Comparison of ENCODE assay signal across 21 mouse cellular contexts in the genomic region with DNA sequence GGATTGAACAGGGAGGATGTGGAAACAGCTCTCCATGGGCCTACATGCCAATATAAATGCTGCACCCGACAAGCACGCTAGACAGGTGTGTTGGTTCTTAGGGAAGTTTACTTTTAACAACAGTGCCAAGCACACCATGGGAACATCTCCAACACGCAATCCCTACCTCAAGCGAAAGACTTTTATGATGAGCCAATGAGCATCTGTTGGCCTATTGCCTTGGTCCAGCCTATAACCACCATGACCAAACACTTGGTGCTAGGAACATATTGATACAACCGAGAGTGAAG. TPM values are rescaled to one million over a fixed set of nuclear protein-coding genes. Genes with fewer than 3 reads are reported as not detected.
DNase-seq lines count a peak whose midpoint lies in the region; ATAC-seq lines count a peak whose summit lies in the region.
"Had no signal": no experiment of that assay in that cellular context is flagged by ENCODE, and none has a peak within 500 bp of the region (broad histone marks: within the 10 kb centered on the region; RNA-seq: fewer than 3 reads in every experiment).

No protein-coding gene starts in this region.

- no peak for DNase-seq in kidney, postnatal 4 days
- no peak for DNase-seq in limb, embryonic 10.5 days (ENCODE audit: low spot score)
- no peak for DNase-seq in lung, postnatal 10 days
- peak; percentile 97 for DNase-seq in gonadal fat pad, adult 2 months (ENCODE audit: low read depth)
- no peak for DNase-seq in yolk sac, embryonic 10.5 days (ENCODE audit: low spot score)
- DNase-seq: B cell, adult 2 months; gastrocnemius, postnatal 25 days; heart, adult 2 months had no signal

- WGBS in kidney, embryonic 15.5 days: 93% methylated on average over 5 of the region's 5 CpGs
- WGBS in limb, embryonic 15.5 days: 74% methylated on average over 5 of the region's 5 CpGs
- 95% methylated on average over 5 of the region's 5 CpGs for WGBS in limb, embryonic 10.5 days
- WGBS in lung, embryonic 16.5 days: 55% methylated on average over 5 of the region's 5 CpGs

- no peaks in the 10 kb centered on the region for H3K36me3 ChIP-seq in kidney, embryonic 15.5 days
- H3K36me3 ChIP-seq in limb, embryonic 15.5 days: no peaks in the 10 kb centered on the region
- no peaks in the 10 kb centered on the region for H3K36me3 ChIP-seq in limb, embryonic 10.5 days
- H3K36me3 ChIP-seq in lung, embryonic 16.5 days (ENCODE audit: control insufficient read depth, insufficient read depth, low read length): no peaks in the 10 kb centered on the region
- H3K36me3 ChIP-seq: G1E; heart, embryonic 10.5 days; heart, embryonic 15.5 days; hindbrain, embryonic 10.5 days; hindbrain, embryonic 13.5 days had no signal

- H3K4me2 ChIP-seq in kidney, embryonic 15.5 days: no peak overlapping the region
- H3K4me2 ChIP-seq in limb, embryonic 15.5 days: no peak overlapping the region
- H3K4me2 ChIP-seq in lung, embryonic 16.5 days (ENCODE audit: low read depth, low read length): no peak overlapping the region
- H3K4me2 ChIP-seq: heart, embryonic 15.5 days; hindbrain, embryonic 13.5 days had no signal

- H3K4me1 ChIP-seq in kidney, embryonic 15.5 days: peaks cover 24% of the 10 kb centered on the region
- 0 out of 2 replicates have a peak, but pooled peaks cover 3% of the 10 kb centered on the region for H3K4me1 ChIP-seq in limb, embryonic 15.5 days
- peaks cover 7% of the 10 kb centered on the region; the same call in 1 of the 2 replicates for H3K4me1 ChIP-seq in limb, embryonic 10.5 days
- peaks cover 7% of the 10 kb centered on the region for H3K4me1 ChIP-seq in lung, embryonic 16.5 days (replicated peaks; ENCODE audit: control insufficient read depth, insufficient read depth, low read length)
- H3K4me1 ChIP-seq: heart, embryonic 10.5 days; hindbrain, embryonic 10.5 days; hindbrain, embryonic 13.5 days had no signal

- no peaks in the 10 kb centered on the region for H3K27me3 ChIP-seq in kidney, embryonic 15.5 days
- H3K27me3 ChIP-seq in limb, embryonic 15.5 days: no peaks in the 10 kb centered on the region
- H3K27me3 ChIP-seq in limb, embryonic 10.5 days (ENCODE audit: low read depth, poor library complexity, severe bottlenecking): no peaks in the 10 kb centered on the region
- H3K27me3 ChIP-seq in lung, embryonic 16.5 days (ENCODE audit: control insufficient read depth, insufficient read depth, low read depth, low read length): no peaks in the 10 kb centered on the region
- H3K27me3 ChIP-seq: CH12.LX; heart, embryonic 15.5 days; hindbrain, embryonic 13.5 days; Patski had no signal

- H3K9me3 ChIP-seq in kidney, embryonic 15.5 days (replicated peaks): no peaks in the 10 kb centered on the region
- H3K9me3 ChIP-seq in limb, embryonic 15.5 days: no peaks in the 10 kb centered on the region
- no peaks in the 10 kb centered on the region for H3K9me3 ChIP-seq in limb, embryonic 10.5 days (replicated peaks)
- H3K9me3 ChIP-seq in lung, embryonic 16.5 days (ENCODE audit: control insufficient read depth, low read length): no peaks in the 10 kb centered on the region
- H3K9me3 ChIP-seq: G1E; heart, embryonic 10.5 days; heart, embryonic 15.5 days; hindbrain, embryonic 10.5 days; hindbrain, embryonic 13.5 days had no signal

- no peak overlapping the region for H3K4me3 ChIP-seq in kidney, embryonic 15.5 days (replicated peaks)
- no peak overlapping the region for H3K4me3 ChIP-seq in limb, embryonic 15.5 days
- no peak overlapping the region for H3K4me3 ChIP-seq in limb, embryonic 10.5 days
- H3K4me3 ChIP-seq in lung, embryonic 16.5 days (ENCODE audit: low read length): no peak overlapping the region
- H3K4me3 ChIP-seq: heart, adult 2 months; heart, embryonic 10.5 days; heart, embryonic 15.5 days; hindbrain, embryonic 10.5 days; hindbrain, embryonic 13.5 days had no signal

- 0 out of 2 replicates have a peak overlapping the region, but pooled peaks have one; percentile 19 for H3K27ac ChIP-seq in kidney, embryonic 15.5 days
- H3K27ac ChIP-seq in limb, embryonic 15.5 days: peak overlapping the region; percentile 48; the same call in 1 of the 2 replicates
- H3K27ac ChIP-seq in limb, embryonic 10.5 days: no peak overlapping the region
- peak overlapping the region; percentile 51 for H3K27ac ChIP-seq in lung, embryonic 16.5 days (ENCODE audit: low read length)
- H3K27ac ChIP-seq: heart, adult 2 months; heart, embryonic 10.5 days; heart, embryonic 15.5 days; hindbrain, embryonic 10.5 days; hindbrain, embryonic 13.5 days had no signal

- no peak overlapping the region for H3K9ac ChIP-seq in kidney, embryonic 15.5 days
- no peak overlapping the region for H3K9ac ChIP-seq in limb, embryonic 15.5 days
- H3K9ac ChIP-seq in lung, embryonic 16.5 days (ENCODE audit: low read length): no peak overlapping the region
- H3K9ac ChIP-seq: forebrain, postnatal 0 days; heart, embryonic 15.5 days; hindbrain, embryonic 13.5 days had no signal

- ATAC-seq in kidney, embryonic 15.5 days (replicated peaks; ENCODE audit: low FRiP score): no peak
- no peak for ATAC-seq in limb, embryonic 15.5 days (ENCODE audit: insufficient number of reproducible peaks, low FRiP score, low TSS enrichment, low read depth)
- peak; percentile 6; the same call in 1 of the 2 replicates for ATAC-seq in lung, embryonic 16.5 days (ENCODE audit: low read depth)
- ATAC-seq: forebrain, embryonic 14.5 days; forebrain, postnatal 0 days; hindbrain, embryonic 16.5 days; Patski had no signal

RNA-seq across cellular contexts. Expression of gene Ddx10, which starts 21.6 kb away (rescaled TPM):
- 30.9 and 31.4 TPM in 2 replicates for polyA plus RNA-seq in kidney, embryonic 15.5 days (2015; fragmentation: Nextera tagmentation; extraction: Ambion mirVana)
- 25.2 and 26.3 TPM in 2 replicates for polyA plus RNA-seq in limb, embryonic 15.5 days (2015; fragmentation: Nextera tagmentation; extraction: Ambion mirVana)
- 29.2 and 32.2 TPM in 2 replicates for polyA plus RNA-seq in limb, embryonic 10.5 days (2016; fragmentation: Nextera tagmentation; extraction: Ambion mirVana)
- polyA plus RNA-seq in lung, embryonic 16.5 days (2015; fragmentation: Nextera tagmentation; extraction: Ambion mirVana): 26.6 and 27.2 TPM in 2 replicates
- polyA plus RNA-seq in gonadal fat pad, adult 2 months (2012; rRNA removed): 2.3 and 2.6 TPM in 2 replicates

RNA-seq across cellular contexts. Expression of gene Exph5, which starts 32.1 kb away (rescaled TPM):
- polyA plus RNA-seq in kidney, embryonic 15.5 days (2015; fragmentation: Nextera tagmentation; extraction: Ambion mirVana): 1.9 and 2.2 TPM in 2 replicates
- polyA plus RNA-seq in limb, embryonic 15.5 days (2015; fragmentation: Nextera tagmentation; extraction: Ambion mirVana): 2.6 and 2.7 TPM in 2 replicates
- polyA plus RNA-seq in limb, embryonic 10.5 days (2016; fragmentation: Nextera tagmentation; extraction: Ambion mirVana): 0.83 and 1.2 TPM in 2 replicates
- 6.9 and 7.3 TPM in 2 replicates for polyA plus RNA-seq in lung, embryonic 16.5 days (2015; fragmentation: Nextera tagmentation; extraction: Ambion mirVana)
- 0.92 and 1.7 TPM in 2 replicates for polyA plus RNA-seq in gonadal fat pad, adult 2 months (2012; rRNA removed)
- polyA plus RNA-seq: G1E had no signal
